Mouse (Mus musculus) limb, embryonic 15.5 days (tissue): ENCODE measurements around the gene Fbxw5. TPM values are rescaled to one million over a fixed set of nuclear protein-coding genes. Genes with fewer than 3 reads are reported as not detected.
A peak's percentile ranks its signal among the peaks of the same experiment; 100 is the strongest.

ENCODE experiments used
- ATAC-seq: fragments of 200-750 bp; cut with Nextera tagmentation; 2 replicates; pipeline ENCODE4 v1.8.0; 2017; ENCODE audit warnings: low read depth, moderate TSS enrichment; ENCODE audit not compliant: insufficient number of reproducible peaks, low FRiP score, low TSS enrichment
- H3K27ac ChIP-seq: fragments of 300-500 bp; sonication (generic); 2 replicates; pipeline ENCODE4 v1.5.1; 2015; ENCODE audit warnings: moderate library complexity, mild to moderate bottlenecking, inconsistent platforms
- H3K27me3 ChIP-seq: fragments of 300-500 bp; sonication (generic); 2 replicates; pipeline ENCODE4 v1.6.1; 2015; ENCODE audit warnings: inconsistent platforms
- H3K36me3 ChIP-seq: fragments of 300-500 bp; sonication (generic); 2 replicates; pipeline ENCODE4 v1.6.1; 2015; ENCODE audit warnings: inconsistent platforms
- H3K4me1 ChIP-seq: fragments of 300-500 bp; sonication (generic); 2 replicates; pipeline ENCODE4 v1.6.1; 2015; ENCODE audit warnings: inconsistent platforms
- H3K4me2 ChIP-seq: fragments of 300-500 bp; sonication (generic); 2 replicates; pipeline ENCODE4 v1.6.1; 2015; ENCODE audit warnings: mild to moderate bottlenecking, inconsistent platforms
- H3K4me3 ChIP-seq: fragments of 300-500 bp; sonication (generic); 2 replicates; pipeline ENCODE4 v1.5.1; 2015; ENCODE audit warnings: mild to moderate bottlenecking, inconsistent platforms
- H3K9ac ChIP-seq: fragments of 300-500 bp; sonication (generic); 2 replicates; pipeline ENCODE4 v1.6.1; 2015; ENCODE audit warnings: inconsistent platforms
- H3K9me3 ChIP-seq: fragments of 300-500 bp; sonication (generic); 2 replicates; pipeline ENCODE4 v1.6.1; 2016; ENCODE audit warnings: inconsistent platforms
- WGBS: fragments of 180-500 bp; shearing (Covaris S2); methylation state at CpG from one replicate; pipeline ENCODE4 v1.1.7; 2015; 5-methylcytosine and 5-hydroxymethylcytosine counted together
- polyA plus RNA-seq: library from polyadenylated mRNA; unstranded; fragments of >200 nt; fragmentation: Nextera tagmentation; extraction: Ambion mirVana; gene quantifications from 2 replicates; pipeline ENCODE4 v1.2.1, GENCODE M21; 2015

Fbxw5 gene
- polyA plus RNA-seq, 1 experiment from 2014 or later: 73.0 TPM

GRCm38 (mm10) chr2:25484901-25485647 lies 15.5 kb upstream of the Fbxw5 start:
- no peaks in the 10 kb centered on the region for H3K36me3 ChIP-seq
- no peak overlapping the region for H3K9ac ChIP-seq
- no peak overlapping the region for H3K4me2 ChIP-seq

DNA sequence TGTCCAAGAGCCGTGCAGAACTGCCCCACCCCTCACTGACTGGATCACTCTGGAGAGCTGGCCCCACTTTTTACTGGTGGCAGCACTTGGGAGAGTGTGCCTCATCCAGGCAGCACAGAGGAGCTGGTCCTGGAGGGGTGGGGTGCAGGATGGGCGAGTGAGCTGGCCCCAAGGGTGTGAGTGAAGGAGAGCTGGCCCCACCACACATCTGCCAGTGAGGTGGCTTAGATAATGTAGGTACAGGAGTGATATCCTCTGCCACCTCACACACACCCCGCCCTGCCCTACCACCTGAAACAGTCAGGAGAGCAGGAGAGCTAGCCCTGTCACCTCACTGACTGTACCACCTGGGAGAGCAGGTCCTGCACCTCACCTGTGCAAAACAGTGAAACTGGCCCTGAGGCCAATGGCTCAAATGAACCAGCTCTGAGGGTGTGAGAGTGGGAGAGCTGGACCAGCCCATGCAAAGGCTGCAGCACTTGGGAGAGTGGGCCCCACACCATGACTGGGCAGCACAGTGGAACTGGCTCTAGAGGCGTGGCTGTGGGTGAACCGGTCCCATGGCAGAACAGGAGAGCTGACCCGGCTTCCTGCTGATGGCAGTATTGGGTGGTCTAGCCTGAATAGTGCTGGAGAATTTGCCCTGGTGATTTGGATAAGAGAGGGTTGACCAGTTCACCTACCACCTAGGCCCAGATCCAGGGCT lies 12.4 kb upstream of the Fbxw5 start:
- WGBS: 75% methylated on average over 6 of the region's 6 CpGs
- Histone ChIP-seq H3K9ac (no peak overlapping the region), H3K4me3 (no peak overlapping the region), H3K9me3 (no peaks in the 10 kb centered on the region), H3K4me2 (no peak overlapping the region), H3K27me3 (0 out of 2 replicates have a peak, but pooled peaks cover 3% of the 10 kb centered on the region), H3K27ac (no peak overlapping the region), H3K4me1 (no peaks in the 10 kb centered on the region), H3K36me3 (no peaks in the 10 kb centered on the region)
- no peak for ATAC-seq

More at GRCm38 (mm10) chr2:25484901-25485647, 15.5 kb upstream of the Fbxw5 start:
- 61% methylated on average over 11 of the region's 11 CpGs for WGBS
- H3K4me3 ChIP-seq: no peak overlapping the region
- no peak overlapping the region for H3K27ac ChIP-seq
- H3K4me1 ChIP-seq: no peaks in the 10 kb centered on the region
- ATAC-seq: no peak
- H3K27me3 ChIP-seq: 0 out of 2 replicates have a peak, but pooled peaks cover 3% of the 10 kb centered on the region
- H3K9me3 ChIP-seq: no peaks in the 10 kb centered on the region

DNA sequence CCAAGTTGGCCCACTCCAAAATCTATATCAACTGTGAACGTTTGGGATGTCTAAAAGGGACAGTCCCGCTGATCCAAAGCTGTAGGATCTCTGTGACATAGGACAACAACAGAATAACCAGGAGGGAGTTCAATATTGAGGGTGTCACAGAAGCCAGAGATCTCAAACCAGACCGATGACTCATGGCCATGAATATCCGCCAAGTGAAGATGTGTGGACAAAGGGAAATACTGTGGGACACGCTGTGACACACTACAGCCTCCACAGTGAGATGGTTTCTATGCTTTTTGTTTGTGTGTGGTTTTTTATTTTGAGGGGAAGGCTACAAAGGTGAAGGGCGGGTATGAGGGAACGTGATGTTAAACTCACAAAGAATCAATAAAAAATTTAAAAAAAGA lies 11.9 kb upstream of the Fbxw5 start:
- 0 out of 2 replicates have a peak, but pooled peaks cover 3% of the 10 kb centered on the region for H3K27me3 ChIP-seq
- H3K9me3 ChIP-seq: no peaks in the 10 kb centered on the region
- 80% methylated on average over 7 of the region's 7 CpGs for WGBS
- no peak overlapping the region for H3K27ac ChIP-seq
- no peak overlapping the region for H3K4me3 ChIP-seq
- no peak for ATAC-seq
- H3K4me2 ChIP-seq: no peak overlapping the region
- H3K36me3 ChIP-seq: no peaks in the 10 kb centered on the region
- no peaks in the 10 kb centered on the region for H3K4me1 ChIP-seq
- H3K9ac ChIP-seq: no peak overlapping the region

- H3K4me3 ChIP-seq: no peak overlapping the region
- no peaks in the 10 kb centered on the region for H3K4me1 ChIP-seq
- ATAC-seq: no peak
- no peak overlapping the region for H3K9ac ChIP-seq
- 81% methylated on average over 5 of the region's 5 CpGs for WGBS
- H3K27ac ChIP-seq: no peak overlapping the region
- no peaks in the 10 kb centered on the region for H3K36me3 ChIP-seq
- no peaks in the 10 kb centered on the region for H3K9me3 ChIP-seq
- 0 out of 2 replicates have a peak, but pooled peaks cover 2% of the 10 kb centered on the region for H3K27me3 ChIP-seq
- no peak overlapping the region for H3K4me2 ChIP-seq
Observed at GRCm38 (mm10) chr2:25492988-25493387, 7.6 kb upstream of the Fbxw5 start.

DNA sequence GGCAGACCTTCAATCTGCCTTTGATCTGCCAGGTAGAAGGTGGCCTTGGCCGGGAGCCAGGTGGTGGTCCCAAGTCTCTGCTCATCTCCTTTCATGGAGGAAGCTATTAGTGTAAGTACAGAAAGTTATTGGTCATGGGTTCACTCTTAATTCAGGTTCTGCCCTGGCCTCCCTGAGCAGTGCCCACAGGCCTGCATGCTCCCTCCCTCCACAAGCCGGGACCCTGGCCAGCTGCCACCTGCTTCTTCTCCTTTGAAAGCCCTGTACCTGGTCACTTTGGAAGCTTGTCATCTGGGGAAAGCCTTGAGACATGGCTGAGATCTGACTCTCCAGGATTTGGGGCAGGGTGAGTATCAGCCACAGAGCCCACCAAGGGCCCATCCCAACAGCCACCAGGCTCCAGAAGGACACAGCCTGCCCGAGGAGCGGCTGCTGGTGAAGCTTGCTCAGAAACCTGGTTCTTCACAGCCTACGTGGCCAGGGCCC lies 7.0 kb upstream of the Fbxw5 start, which contains the start of gene Lcn12:
Gene Lcn12 (minus strand): TSS at position 436 of the 486 bp plus-strand sequence.
- H3K4me3 ChIP-seq: no peak within 1 kb of the TSS

GRCm38 (mm10) chr2:25496462-25496861 lies 4.1 kb upstream of the Fbxw5 start:
- no peak for ATAC-seq
- H3K36me3 ChIP-seq: no peaks in the 10 kb centered on the region
- H3K27ac ChIP-seq: no peak overlapping the region
- H3K9ac ChIP-seq: no peak overlapping the region
- H3K4me2 ChIP-seq: no peak overlapping the region
- H3K9me3 ChIP-seq: no peaks in the 10 kb centered on the region
- H3K4me3 ChIP-seq: no peak overlapping the region
- no peaks in the 10 kb centered on the region for H3K27me3 ChIP-seq
- H3K4me1 ChIP-seq: peaks cover 8% of the 10 kb centered on the region
- whole genome bisulfite sequencing: 47% methylated on average over 4 of the region's 4 CpGs

More for the DNA sequence above, 7.0 kb upstream of the Fbxw5 start, which contains the start of gene Lcn12:
- Histone ChIP-seq H3K4me2 (no peak within 1 kb of the TSS), H3K36me3 (no peaks in the 10 kb centered on the region), H3K4me1 (no peaks in the 10 kb centered on the region), H3K9ac (no peak within 1 kb of the TSS), H3K9me3 (no peaks in the 10 kb centered on the region), H3K27ac (no peak within 1 kb of the TSS), H3K27me3 (no peaks in the 10 kb centered on the region)
- ATAC-seq: no peak
- WGBS: 86% methylated on average over 5 of the region's 5 CpGs

DNA sequence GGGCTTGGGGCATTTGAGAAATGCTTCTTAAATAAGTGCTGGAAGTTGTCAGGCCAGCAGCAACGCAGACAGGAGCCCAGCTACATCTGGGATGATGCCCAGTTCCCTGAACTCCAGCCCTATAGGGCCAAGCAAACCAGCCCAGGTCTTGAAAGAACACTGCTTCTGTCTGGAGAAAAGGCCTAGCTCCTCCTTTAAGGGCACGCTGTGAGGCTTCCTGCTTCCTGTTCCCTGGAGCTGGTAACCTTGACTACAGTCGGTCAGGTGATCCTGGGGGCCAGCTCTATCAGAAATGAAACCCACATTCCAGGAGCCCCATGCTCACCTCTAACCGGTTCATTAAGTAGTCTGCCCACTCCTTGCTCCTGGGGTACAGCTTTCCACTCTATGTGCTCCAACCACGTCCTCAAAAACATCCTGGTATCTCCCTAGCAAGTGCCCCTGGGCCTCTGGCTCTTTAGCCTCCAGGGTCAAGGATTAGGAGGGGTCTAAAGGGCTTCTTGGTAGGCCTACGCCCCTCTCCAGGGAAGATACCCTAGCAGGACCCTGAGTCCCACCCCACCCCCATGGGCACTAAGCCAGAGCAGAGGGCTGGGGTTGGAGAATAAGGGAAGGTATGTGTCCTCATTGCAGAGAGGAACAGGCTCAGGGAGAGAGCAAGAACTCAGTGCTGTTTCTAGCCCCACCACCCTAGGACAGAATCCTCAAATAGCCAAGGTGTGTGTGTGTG lies 2.5 kb upstream of the Fbxw5 start:
- Histone ChIP-seq H3K4me3 (no peak overlapping the region), H3K4me1 (peaks cover 19% of the 10 kb centered on the region), H3K36me3 (peaks cover 7% of the 10 kb centered on the region), H3K9me3 (no peaks in the 10 kb centered on the region), H3K4me2 (no peak overlapping the region), H3K27me3 (no peaks in the 10 kb centered on the region), H3K27ac (no peak overlapping the region), H3K9ac (no peak overlapping the region)
- WGBS: 43% methylated on average over 6 of the region's 6 CpGs
- no peak for ATAC-seq

GRCm38 (mm10) chr2:25498622-25499478 lies 1.7 kb upstream of the Fbxw5 start:
- no peak overlapping the region for H3K4me3 ChIP-seq
- no peak overlapping the region for H3K27ac ChIP-seq
- no peak for ATAC-seq
- WGBS: 68% methylated on average over 15 of the region's 15 CpGs
- no peak overlapping the region for H3K9ac ChIP-seq
- no peak overlapping the region for H3K4me2 ChIP-seq
- H3K4me1 ChIP-seq: peaks cover 19% of the 10 kb centered on the region
- H3K36me3 ChIP-seq: peaks cover 16% of the 10 kb centered on the region
- H3K27me3 ChIP-seq: no peaks in the 10 kb centered on the region
- H3K9me3 ChIP-seq: no peaks in the 10 kb centered on the region

DNA sequence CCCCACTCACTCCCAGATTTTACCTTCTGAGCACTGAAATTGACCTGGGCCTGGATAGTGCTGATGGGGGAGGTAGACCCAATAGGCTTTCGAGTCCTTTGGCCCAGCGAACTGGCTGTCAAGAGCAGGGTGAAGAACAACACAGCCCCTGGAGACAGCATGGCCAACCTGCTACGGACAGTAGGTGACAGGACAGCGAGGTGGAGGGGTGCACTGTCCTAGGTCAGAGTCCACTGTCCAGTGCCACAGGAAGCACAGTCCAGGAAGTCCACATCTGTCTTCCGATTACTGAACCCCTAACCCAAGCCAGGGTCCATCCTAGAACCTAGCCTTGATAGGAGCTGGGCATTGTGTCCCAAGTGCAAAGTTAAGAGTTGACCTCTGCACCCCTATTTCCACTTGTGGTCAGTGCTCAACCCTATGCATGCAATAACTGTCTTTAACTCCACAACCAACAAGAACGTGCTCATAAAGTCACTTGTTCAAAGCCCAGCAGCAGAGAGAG lies 427 bp upstream of the Fbxw5 start:
- Histone ChIP-seq H3K9ac (peak overlapping the region; percentile 40), H3K36me3 (peaks cover 29% of the 10 kb centered on the region), H3K9me3 (no peaks in the 10 kb centered on the region), H3K4me3 (peak overlapping the region; percentile 72), H3K27ac (peak overlapping the region; percentile 72; the same call in 1 of the 2 replicates), H3K4me1 (peaks cover 19% of the 10 kb centered on the region), H3K4me2 (peak overlapping the region; percentile 65), H3K27me3 (no peaks in the 10 kb centered on the region)
- WGBS: 69% methylated on average over 6 of the region's 6 CpGs
- no peak for ATAC-seq

DNA sequence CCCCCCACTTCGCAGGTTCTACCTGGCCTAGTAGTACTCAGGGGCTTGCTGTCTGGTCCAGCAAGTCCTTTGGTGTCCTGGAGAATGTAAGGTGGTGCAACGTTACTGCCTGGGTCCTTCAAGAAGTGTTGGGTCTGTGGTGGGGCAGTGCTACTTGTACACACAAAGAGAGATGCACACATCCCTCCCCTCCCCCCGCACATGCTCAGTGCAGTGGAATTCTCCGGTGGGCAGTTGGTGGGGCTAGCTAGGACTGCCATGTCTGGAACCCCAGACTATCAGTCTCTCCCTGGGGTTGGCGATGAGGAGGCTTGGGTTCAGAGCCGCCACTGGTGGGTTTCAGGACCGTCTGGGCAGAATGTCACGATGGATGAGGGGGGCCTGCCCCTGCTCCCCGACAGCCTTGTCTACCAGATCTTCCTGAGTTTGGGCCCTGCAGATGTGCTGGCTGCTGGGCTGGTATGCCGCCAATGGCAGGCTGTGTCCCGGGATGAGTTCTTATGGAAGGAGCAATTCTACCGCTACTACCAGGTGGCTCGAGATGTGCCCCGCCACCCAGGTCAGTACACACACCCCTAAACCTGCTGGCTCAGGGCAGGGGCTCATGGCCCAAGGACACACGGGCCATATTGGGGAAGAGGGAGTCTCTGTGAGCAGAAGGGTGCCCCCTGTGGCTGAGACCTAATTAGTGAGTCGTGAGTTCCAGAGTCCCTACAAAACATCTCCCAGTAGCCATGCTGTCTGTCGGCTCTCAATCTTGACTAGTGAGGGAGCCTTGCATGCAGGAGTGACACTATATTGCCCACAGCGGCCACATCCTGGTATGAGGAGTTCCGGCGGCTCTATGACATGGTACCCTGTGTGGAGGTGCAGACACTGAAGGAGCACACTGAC lies 1.3 kb downstream of the Fbxw5 start, which contains the start of gene C8g:
Gene C8g (minus strand): TSS at position 127 of the 894 bp plus-strand sequence.
- H3K4me3 ChIP-seq: peak within 1 kb of the TSS; percentile 72
- peak within 1 kb of the TSS; percentile 65 for H3K4me2 ChIP-seq
- peaks cover 40% of the 10 kb centered on the region for H3K36me3 ChIP-seq
- H3K4me1 ChIP-seq: peaks cover 19% of the 10 kb centered on the region
- 74% methylated on average over 20 of the region's 20 CpGs for WGBS
- peak within 1 kb of the TSS; percentile 72 for H3K27ac ChIP-seq
- no peaks in the 10 kb centered on the region for H3K27me3 ChIP-seq
- peak within 1 kb of the TSS; percentile 86 for H3K9ac ChIP-seq
- no peaks in the 10 kb centered on the region for H3K9me3 ChIP-seq
- ATAC-seq: no peak
